Mouse (Mus musculus): ENCODE results near the gene Cpsf6. TPM values are rescaled to one million over a fixed set of nuclear protein-coding genes. Genes with fewer than 3 reads are reported as not detected.

Gene Cpsf6
- total RNA-seq, 2 experiments from 2014 or later, result 114 to 124 TPM

DNA sequence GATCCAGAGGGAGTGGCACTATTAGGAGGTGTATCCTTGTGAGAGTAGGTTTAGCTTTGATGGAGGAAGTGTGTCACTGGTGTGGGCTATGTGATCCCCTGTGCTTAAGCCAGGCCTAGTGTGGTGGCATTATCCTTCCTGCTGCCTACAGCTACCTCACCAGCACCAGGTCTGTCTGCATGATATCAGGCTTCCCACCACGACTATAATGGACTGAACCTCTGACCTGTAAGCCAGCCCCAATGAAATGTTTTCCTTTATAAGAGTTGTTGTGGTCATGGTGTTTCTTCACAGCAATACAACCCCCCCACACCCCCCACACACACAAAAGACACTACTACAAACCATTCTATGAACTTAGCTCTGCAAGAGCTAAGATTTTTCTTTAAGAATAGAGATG, 34.9 kb upstream of the Cpsf6 start:
- DNase-seq (ENCODE audit: low spot score in 2 of 2), result no peak

DNA sequence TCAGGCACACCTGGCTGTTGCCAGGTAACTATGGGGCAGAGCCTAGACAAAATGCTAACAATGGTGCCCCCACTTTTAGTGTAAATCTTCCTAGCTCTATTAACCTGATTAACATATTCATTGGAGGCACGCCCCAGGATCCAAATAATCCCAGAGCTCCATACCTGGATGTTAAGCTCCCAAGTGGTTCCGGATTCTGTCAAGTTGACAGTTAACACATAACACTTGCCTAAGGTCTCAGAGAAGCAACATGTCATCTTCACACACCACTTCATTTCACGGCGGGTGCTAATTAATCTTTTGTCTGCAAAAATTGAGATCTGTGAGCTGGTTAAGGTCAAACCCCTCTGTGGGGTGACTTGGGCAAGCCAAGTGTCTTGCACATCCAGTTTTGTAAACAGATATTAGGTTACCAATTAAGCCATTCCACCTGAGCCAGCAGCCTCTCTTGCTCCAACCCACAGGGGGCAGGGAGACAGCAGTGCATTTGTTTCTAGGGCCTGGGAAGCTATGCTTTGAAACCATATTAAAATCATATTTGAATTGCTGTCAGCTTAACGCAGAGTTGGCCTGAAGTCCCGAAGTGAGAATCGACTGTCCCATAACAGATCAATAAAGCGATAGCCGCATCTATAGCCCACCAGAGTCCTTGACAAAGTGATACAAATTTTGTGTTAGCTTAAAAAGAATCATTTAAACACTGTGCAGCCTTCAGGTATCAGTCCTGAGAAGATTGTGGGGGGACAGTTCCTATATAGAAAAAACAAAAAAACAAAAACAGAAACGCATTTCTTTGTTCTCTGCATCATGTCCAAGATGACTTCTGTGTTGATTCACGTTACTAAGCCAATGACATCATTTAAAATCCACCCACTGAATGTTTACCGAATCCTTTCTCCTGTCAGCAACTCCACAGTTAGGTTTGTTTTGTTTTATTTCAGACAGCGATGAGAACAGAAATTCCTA, 34.0 kb upstream of the Cpsf6 start:
- DNase-seq (ENCODE audit: low spot score in 2 of 2), result no peak

DNA sequence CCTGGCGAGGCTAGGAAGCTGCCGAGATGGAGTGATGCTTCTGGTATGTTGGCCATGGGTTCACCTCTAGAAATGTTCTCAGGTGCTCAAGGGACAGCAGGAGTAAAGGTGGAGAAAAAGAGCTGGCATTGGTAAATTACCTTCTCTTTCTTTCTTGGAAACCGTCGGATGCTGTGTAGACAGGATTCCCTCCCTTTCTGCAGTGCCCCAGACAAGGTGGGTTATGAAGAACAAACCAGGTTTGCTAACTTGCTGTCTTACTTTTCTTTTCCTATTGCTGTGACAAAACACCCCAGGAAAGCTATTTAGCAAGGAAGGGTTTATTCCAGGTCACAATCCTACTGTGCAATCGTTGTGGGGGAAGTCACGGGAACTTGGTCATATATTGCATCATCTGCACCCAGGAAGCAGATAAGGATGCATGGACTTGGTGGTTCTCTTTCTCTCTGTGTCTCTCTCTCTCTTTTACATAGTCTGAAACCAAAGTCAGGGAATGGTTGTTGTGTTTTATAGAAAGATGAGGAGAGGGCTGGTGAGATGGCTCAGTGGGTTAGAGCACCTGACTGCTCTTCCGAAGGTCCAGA, 32.8 kb upstream of the Cpsf6 start:
- no peak for DNase-seq (ENCODE audit: low spot score in 2 of 2)

DNA sequence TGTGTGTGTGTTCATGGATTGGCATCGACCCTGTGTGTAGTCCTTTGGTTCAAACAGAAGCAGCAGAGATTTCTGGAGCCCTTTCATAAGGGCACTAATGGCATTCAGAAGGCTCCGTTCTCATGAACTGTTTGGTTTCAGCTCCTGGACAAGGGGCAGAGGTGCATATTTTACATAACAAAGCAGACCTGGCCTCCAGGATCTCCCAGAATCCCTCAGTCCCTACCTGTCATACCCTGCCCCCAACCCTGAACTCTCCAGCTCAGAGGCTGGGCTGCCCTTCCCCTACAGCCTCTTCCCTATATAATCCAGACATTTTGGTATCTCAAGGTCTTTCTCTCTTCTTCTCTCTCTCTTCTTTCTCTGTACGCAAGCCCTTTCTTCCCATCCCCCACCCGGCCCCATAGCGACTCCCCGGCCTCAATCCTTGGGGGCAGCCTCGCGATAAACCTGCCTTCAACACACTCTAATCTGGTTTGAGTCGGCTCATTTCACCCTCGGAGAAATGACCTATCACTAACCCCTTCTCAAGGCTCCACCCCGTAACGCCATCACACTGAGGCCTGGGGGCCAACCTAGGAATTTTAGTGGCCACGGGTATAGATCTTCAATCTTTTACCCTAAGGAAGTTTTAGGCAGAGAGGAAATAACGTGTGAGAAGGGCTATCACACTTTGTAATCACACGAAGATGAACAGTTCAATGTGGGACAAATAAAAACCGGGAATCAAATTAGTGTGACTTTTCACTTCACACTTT, 32.1 kb upstream of the Cpsf6 start:
- DNase-seq (ENCODE audit: low spot score in 2 of 2), result no peak

DNA sequence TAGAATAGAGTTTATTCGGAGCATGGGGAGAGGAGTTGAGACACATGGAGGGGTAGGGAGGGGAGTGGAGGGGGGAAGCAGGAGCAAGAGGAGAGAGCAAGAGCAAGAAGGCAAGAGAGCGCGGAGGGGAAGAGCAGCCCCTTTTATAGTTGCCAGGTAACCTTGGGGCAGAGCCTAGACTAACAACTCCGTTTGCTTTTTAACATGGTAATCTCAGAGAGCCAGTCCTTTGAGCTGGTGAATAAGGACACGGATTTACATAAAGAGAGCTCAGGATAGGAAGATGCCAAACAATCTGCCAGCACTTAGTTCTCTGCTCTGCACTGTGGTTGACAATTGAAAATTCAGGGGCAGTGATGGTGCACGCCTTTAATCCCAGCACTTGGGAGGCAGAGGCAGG, 31.3 kb upstream of the Cpsf6 start:
- no peak for DNase-seq (ENCODE audit: low spot score in 2 of 2)

DNA sequence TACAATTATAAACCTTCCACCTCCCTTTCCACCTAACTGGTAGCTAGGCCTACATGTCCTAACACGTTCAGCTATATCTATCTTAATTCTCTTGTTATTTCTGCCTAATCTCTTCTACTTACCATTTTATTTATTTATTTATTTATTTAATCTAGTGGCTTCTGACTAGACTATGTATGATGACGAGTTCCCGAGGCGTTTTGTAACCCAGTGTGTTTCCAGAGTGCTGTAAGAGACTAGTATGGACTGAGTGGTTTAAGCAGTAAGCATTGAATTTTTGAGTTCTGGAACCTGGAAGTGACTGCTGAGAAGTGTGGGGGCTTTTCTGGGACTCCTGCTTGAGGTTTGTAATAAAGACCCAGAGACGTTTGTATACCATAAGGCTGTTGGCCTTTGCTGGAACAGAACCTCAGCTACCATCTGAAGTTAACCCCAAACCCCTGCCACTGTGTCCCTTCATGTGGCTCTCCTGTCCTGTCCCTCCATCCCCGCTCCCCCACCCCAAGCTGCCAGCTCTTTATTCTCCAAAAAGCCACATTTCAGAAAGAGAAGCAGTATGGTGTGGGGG, 30.8 kb upstream of the Cpsf6 start:
- no peak for DNase-seq (ENCODE audit: low spot score in 2 of 2)

DNA sequence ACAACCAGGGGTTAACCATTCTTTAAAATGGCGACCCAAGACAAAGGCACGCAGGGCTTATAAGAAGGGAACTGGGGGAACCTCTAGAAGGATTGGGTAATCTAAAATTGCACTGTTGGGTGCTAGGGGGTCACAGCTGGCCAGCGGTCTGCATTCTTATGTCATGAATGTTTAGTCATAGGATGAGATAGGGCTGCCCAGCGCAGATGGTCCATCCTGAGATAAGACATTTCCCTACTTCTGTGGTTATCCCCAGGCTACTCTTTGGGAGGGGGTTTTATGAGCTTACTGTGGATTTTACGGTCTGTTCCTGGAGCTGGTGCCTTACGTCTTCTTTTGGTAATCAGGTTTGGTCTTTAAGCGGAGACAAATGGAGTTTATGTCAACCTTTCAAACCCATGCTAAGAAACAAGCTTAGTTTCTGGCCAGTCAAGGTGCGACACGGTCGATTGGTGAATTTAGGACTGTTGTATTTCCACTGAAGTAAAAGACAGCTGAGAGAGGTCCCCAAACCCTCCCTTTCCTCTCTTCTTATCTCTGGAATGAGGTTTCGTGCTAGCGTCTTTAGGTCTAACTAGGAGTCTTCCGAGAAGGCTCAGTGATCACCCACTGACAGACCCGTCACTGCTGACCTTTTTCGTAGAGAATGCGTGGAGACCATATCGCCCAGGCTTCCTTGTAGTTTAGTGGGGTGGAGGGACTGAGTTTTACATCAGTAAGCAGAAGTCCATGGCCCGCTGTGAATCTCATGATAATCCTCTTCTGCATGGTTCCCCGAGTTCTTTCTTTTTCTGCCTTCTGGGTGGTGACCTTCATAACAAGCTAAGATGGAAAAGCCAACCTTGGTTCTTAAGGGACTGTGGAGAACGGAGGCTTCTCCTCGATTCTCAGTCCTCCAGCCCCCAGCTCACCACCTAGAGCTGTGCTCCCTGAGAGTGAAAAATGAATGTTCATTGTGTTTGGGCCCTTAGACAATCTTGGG, 29.8 kb upstream of the Cpsf6 start:
- no peak for DNase-seq (ENCODE audit: low spot score in 2 of 2)

DNA sequence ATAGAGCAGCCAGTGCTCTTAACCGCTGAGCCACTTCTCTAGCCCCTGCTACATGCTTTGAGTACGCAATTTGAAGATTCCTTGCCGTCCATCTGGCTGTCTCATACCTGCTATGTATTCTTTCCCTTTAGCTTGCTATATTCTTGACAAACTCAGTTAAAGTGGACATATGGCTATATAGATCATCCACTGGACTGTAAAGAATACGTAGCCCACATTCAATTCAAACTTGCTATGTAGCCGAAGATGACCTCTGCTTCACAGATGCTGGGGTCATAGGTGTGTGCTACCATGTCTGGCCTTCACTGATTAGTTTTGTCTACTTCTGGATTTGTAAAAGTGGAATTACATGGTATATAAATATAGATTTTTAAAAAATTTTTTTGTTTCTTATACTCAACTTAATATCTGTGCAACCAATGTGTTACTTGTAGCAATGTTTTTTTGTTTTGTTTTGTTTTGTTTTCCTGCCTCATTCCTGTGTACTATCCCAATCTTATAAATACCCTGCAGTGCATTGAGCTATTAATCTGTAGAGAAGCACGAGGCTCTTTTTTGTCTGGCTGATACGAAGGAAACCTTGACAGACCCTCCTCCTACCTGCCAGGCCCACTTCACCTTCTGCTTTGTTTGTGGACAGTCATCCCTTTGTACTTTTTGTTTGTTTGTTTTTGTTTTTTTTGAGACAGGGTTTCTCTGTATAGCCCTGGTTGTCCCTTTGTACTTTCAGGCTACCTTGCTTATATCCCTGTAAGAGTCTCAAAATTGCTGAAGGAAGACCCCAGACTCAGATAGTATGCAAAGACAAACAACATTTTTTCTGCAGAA, 28.9 kb upstream of the Cpsf6 start:
- DNase-seq (ENCODE audit: low spot score in 2 of 2), result no peak

DNA sequence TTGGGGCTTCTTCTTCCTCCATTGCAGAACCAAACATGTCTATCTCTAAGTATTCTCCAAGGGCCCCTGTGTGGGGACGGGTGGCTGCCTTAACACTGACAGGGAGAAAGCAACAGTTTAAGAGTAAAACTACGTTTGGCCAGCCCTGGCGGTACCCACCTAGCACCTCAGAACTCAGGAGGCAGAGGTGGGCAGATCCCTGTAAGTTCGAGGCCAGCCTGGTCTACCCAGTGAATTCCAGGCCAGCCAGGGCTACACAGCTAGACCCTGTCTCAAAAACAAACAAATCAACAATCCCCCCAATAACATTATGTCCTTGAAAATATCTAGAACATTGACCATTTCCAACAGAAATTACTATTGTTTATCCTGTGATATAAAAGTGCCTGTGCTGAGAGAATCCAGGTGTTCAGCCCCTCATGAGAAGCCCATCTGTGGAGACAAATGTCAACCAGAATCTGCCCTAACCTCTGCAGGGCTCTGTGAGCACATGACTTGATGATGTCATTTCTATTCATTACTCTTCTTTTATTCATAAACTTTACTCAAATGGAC, 28.0 kb upstream of the Cpsf6 start:
- no peak for DNase-seq (ENCODE audit: low spot score in 2 of 2)

DNA sequence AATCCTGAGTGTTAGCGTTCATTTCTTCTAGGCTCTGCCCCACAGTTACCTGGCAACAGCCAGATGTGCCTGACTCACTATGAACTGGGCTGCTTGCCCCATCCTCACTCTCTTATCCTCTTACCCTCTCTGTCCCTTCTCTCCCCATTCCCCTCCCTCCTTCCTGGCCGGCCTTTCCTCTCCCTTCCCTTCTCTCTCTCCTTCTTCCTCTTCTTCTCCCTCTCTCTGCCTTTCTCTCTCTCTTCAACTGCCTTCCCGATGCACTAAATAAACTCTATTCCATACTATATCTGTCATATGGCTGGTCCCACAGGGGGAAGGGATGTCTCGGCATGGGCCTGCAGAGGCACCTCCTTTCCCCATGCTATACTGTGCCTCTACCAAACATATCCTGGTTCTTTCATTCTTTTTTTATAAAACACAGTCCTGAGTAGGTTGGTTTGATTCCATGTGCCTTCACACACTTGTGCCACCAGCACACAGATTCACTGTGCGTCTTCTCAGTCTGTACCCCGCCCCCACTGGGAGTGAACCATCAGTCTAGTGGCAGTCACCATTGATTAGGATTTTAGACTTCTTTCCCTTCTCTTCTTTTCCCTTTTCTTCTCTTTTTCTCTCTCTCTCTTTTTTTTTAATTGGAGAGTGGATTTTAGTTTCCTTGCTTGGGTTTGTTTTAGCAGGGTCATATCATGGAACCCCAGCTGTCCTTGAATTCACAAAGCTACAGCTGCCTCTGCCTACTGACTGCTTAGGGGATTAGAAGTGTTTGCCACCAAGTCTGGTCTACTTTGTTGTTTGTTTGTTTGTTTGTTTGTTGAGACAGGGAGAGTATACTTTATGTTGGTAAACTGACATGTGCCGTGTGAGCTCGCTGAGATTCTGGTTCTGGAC, 27.3 kb upstream of the Cpsf6 start:
- DNase-seq (ENCODE audit: low spot score in 2 of 2), result no peak

DNA sequence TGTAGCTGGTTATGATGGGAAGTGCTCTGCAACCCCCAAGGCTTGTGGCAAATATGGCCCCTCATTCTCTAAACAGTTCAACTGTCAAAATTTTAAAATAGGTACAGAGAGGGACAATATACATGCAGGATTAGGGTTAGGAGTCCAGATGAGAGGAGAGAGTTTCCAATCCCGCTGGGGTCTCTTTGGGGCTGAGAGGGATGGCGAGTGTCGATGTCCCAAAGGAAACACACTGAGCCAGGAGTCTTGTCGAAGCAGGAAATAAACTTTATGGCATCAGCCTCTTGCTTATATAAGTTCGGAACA, 26.4 kb upstream of the Cpsf6 start:
- DNase-seq (ENCODE audit: low spot score in 2 of 2), result no peak

DNA sequence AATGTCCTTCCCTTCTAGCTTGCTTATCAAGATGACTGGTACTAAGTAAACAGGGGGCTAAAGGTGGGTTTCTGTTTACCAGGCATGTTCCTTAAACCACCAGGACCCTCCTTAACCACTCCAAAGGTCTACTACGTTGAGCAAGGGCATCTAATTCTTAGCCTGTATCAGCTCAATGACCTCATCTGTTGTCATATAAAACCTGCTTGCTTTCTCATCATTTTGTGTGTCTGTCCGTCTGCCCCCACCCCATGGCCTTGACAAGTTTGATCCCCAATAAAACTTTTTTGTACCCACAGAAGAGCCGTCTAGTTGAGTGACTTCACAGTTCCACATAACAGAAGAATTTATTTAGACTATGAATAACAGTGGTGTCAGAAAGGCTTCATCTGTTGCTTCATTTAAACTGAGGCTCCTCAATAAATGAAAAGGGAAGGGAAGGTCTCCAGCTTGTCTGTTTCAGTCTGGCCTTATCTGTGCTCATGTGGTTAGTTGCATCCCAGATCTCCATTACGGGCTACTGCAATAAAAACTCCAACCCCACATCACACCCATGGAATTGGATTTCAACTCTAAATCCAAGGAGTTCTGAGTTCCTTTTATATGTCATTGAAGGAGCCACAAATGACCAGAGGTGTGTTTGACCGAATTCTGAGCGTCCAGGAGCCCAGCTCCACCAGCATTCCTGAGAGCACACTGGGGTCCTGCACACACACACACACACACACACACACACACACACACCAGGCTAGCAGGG, 25.9 kb upstream of the Cpsf6 start:
- no peak for DNase-seq (ENCODE audit: low spot score in 2 of 2)

DNA sequence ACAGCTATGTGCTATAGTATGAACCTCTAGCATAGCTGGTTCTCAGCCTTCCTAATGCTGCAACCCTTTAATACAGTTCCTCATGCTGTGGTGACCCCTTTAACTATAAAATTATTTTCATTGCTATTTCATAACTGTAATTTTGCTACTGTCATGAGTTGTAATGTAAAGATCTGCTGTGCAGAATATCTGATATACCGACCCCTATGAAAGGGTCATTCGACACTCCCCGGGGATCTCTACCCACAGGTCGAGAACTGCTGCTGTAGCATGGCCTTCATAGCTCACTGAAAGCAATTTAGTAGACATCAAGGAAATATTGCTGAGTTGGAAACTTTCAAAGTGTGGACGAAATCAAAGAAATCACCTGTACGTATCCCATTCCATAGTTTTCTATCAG, 24.6 kb upstream of the Cpsf6 start:
- no peak for DNase-seq (ENCODE audit: low spot score in 2 of 2)

DNA sequence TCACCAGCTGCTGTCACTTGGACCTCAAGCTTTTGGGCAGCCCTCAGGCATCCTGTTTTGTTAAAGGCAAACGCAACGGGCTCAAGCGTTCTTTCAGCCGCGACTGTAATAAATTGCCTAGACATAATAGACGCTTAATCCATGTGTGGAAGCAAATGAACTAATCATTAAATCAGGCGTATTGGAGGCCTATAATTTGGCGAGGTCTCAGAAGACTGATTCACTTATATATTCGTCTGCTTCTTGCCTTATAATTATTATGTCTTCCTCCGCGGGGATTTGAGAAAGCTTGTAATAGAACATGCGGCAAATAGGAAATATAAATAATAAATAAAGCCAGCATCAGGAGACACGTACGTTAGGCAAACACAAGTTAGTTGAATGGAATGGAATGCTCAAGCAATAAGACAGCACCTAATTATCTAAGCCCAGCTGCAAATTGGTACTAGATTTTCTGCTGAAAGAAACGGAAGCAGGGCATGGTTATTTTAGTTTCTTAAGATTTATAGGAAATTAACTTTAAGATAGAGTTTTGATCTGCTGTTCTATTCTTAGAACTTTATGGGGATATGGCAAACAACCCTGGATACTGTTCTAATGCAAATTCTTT, 23.6 kb upstream of the Cpsf6 start:
- DNase-seq (ENCODE audit: low spot score in 2 of 2), result no peak

DNA sequence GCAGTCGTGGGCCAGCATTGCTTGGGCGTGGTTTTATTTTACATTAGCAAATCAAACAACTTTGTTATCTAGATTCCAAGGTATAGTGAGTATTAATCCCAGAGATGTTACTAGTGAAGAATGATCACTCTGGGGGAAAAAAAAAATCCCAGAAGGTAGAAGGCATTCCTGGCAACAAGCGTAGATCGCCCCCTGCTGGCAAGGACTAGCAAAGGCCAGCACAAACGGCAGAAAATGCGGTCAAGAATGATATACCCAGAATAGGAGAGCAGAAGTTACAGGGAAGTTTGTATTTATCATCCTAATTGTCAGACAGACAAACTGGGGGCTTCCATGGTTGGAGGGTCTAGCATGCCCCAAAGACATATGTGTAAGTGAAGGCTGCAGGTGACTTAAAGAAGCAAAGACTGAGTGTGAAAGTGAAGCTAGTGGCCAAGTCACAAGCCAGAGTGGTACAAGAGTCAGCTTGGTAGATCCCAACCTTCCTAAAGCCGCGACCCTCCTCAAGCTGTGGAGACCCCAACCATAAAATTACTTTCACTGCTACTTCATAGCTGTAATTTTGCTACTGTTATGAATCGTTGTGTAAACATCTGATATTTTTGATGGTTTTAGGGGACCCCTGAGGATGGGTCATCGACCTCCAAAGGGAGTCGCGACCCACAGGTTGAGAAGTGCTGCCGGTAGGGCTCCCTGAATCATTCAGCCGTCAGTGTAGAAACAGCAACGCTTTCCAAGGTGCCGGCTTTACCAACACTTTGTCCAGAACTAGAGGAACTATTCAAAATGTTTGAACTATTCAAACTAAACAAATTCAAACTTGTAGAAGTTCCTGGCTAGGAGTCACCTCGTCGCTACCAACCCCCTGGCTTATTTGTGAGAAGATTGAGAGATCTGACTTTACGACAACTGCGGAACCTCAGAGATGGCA, 22.9 kb upstream of the Cpsf6 start:
- no peak for DNase-seq (ENCODE audit: low spot score in 2 of 2)

DNA sequence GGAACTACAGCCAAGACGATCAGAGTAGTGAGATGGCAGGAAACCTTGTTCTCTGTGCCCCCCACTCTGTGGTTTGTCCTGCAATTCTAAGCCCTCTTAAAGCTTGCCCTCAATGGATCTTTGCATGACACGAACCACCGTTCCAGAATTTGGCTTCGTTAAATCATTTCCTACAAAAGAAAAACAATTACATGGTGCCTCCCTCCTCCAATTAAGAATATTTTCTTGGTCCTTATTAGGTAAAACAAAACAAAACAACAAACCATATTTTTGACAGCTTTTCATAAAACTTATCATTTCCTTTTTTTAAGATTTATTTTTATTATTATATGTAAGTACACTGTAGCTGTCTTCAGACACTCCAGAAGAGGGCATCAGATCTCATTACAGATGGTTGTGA, 21.5 kb upstream of the Cpsf6 start:
- DNase-seq (ENCODE audit: low spot score in 2 of 2), result no peak

All from layer of hippocampus, adult 18-20 months (tissue).